Comparison of ENCODE assay signal across 48 mouse cellular contexts in genomic region chr3:113572158-113572557, GRCm38 (mm10). TPM values are rescaled to one million over a fixed set of nuclear protein-coding genes. Genes with fewer than 3 reads are reported as not detected.
"Had no signal": no experiment of that assay in that cellular context is flagged by ENCODE, and none has a peak within 500 bp of the region (broad histone marks: within the 10 kb centered on the region; RNA-seq: fewer than 3 reads in every experiment).

No protein-coding gene starts in this region.

- H3K27me3 ChIP-seq: heart, embryonic 12.5 days; heart, embryonic 13.5 days; heart, embryonic 15.5 days; hindbrain, embryonic 12.5 days; hindbrain, embryonic 13.5 days; hindbrain, embryonic 15.5 days; intestine, embryonic 15.5 days had no signal

- ATAC-seq: hindbrain, embryonic 16.5 days; hindbrain, postnatal 0 days; inflammation-experienced regulatory T-cells, adult 6 months; intestine, embryonic 15.5 days; intestine, embryonic 16.5 days; intestine, postnatal 0 days had no signal

- H3K27ac ChIP-seq: heart, embryonic 10.5 days; heart, embryonic 13.5 days; heart, embryonic 15.5 days; hindbrain, embryonic 10.5 days; hindbrain, embryonic 12.5 days; hindbrain, embryonic 13.5 days; hindbrain, embryonic 14.5 days; hindbrain, embryonic 15.5 days; hindbrain, postnatal 0 days; intestine, embryonic 15.5 days; kidney, embryonic 15.5 days; kidney, postnatal 0 days; layer of hippocampus, adult 2 months had no signal

- H3K4me1 ChIP-seq: heart, embryonic 10.5 days; heart, embryonic 12.5 days; heart, embryonic 13.5 days; heart, embryonic 15.5 days; hindbrain, embryonic 10.5 days; hindbrain, embryonic 12.5 days; hindbrain, embryonic 13.5 days; hindbrain, embryonic 15.5 days; intestine, embryonic 15.5 days; kidney, embryonic 15.5 days had no signal

- H3K4me3 ChIP-seq: heart, embryonic 10.5 days; heart, embryonic 12.5 days; heart, embryonic 13.5 days; heart, embryonic 15.5 days; hindbrain, embryonic 10.5 days; hindbrain, embryonic 12.5 days; hindbrain, embryonic 13.5 days; hindbrain, embryonic 15.5 days; intestine, embryonic 15.5 days; kidney, embryonic 15.5 days; layer of hippocampus, adult 2 months had no signal

- H3K9me3 ChIP-seq: heart, embryonic 10.5 days; heart, embryonic 12.5 days; heart, embryonic 13.5 days; heart, embryonic 15.5 days; hindbrain, embryonic 12.5 days; hindbrain, embryonic 13.5 days; hindbrain, embryonic 15.5 days; intestine, embryonic 15.5 days had no signal

- H3K9ac ChIP-seq: heart, embryonic 12.5 days; heart, embryonic 13.5 days; heart, embryonic 15.5 days; hindbrain, embryonic 12.5 days; hindbrain, embryonic 13.5 days; hindbrain, embryonic 14.5 days; hindbrain, embryonic 15.5 days; intestine, embryonic 15.5 days; kidney, embryonic 15.5 days had no signal

- H3K4me2 ChIP-seq: heart, embryonic 11.5 days; heart, embryonic 12.5 days; heart, embryonic 13.5 days; heart, embryonic 15.5 days; hindbrain, embryonic 12.5 days; hindbrain, embryonic 13.5 days; hindbrain, embryonic 14.5 days; hindbrain, embryonic 15.5 days; intestine, embryonic 15.5 days; kidney, embryonic 15.5 days had no signal

- H3K36me3 ChIP-seq: heart, embryonic 10.5 days; heart, embryonic 12.5 days; heart, embryonic 13.5 days; heart, embryonic 15.5 days; hindbrain, embryonic 10.5 days; hindbrain, embryonic 12.5 days; hindbrain, embryonic 13.5 days; hindbrain, embryonic 15.5 days; intestine, embryonic 15.5 days; kidney, embryonic 15.5 days had no signal

- DNase-seq: heart, postnatal 10 days; heart, postnatal 14 days; heart, postnatal 36 days; heart, postnatal 4 days; kidney, adult 11 months; kidney, adult 18-20 months; kidney, adult 2 months; kidney, adult 8-10 months; kidney, adult 9 months; kidney, postnatal 10 days; kidney, postnatal 14 days; kidney, postnatal 25 days; kidney, postnatal 36 days; kidney, postnatal 4 days; layer of hippocampus, adult 9-11 months; layer of hippocampus, postnatal 36 days had no signal

RNA-seq across cellular contexts. Expression of gene Amy2a1, which starts 39.9 kb away (rescaled TPM):
- total RNA-seq: heart, adult 8-10 months; heart, postnatal 10 days; heart, postnatal 14 days; heart, postnatal 25 days; heart, postnatal 36 days; heart, postnatal 4 days; hematopoietic stem cell, adult 5-6 weeks; hindbrain, postnatal 0 days; layer of hippocampus, adult 18-20 months; layer of hippocampus, adult 2 months; layer of hippocampus, adult 8-10 months; layer of hippocampus, postnatal 10 days; layer of hippocampus, postnatal 14 days; layer of hippocampus, postnatal 25 days; layer of hippocampus, postnatal 36 days had no signal
- polyA plus RNA-seq: heart, embryonic 10.5 days; heart, embryonic 11.5 days; heart, embryonic 12.5 days; heart, embryonic 13.5 days; heart, embryonic 14.5 days; heart, postnatal 0 days; hindbrain, embryonic 10.5 days; hindbrain, embryonic 11.5 days; hindbrain, embryonic 12.5 days; hindbrain, embryonic 13.5 days; hindbrain, embryonic 14.5 days; hindbrain, embryonic 16.5 days; hindbrain, postnatal 0 days; inflammation-experienced regulatory T-cells, adult 6 months; kidney, adult 2 months; kidney, embryonic 14.5 days; kidney, postnatal 0 days; large intestine, adult 2 months had no signal
